Mouse (Mus musculus) thymus, adult 2 months (tissue): Measurements from ENCODE around the gene Shisa9.

Source experiments
- CTCF ChIP-seq: fragments of 200-500 bp; IDR thresholded peaks from 2 replicates; pipeline ENCODE4 v1.5.1; 2012; ENCODE audit warnings: mild to moderate bottlenecking, control low read depth, low read length, moderate library complexity, borderline replicate concordance; ENCODE audit not compliant: control insufficient read depth, poor library complexity, insufficient read depth; ENCODE audit errors: extremely low read depth
- POLR2A ChIP-seq: fragments of 200-500 bp; IDR thresholded peaks from 2 replicates; pipeline ENCODE4 v1.6.1; 2012; ENCODE audit warnings: mild to moderate bottlenecking, low read length, control low read depth, moderate library complexity; ENCODE audit not compliant: control insufficient read depth, poor library complexity, insufficient read depth; ENCODE audit errors: extremely low read depth

DNA sequence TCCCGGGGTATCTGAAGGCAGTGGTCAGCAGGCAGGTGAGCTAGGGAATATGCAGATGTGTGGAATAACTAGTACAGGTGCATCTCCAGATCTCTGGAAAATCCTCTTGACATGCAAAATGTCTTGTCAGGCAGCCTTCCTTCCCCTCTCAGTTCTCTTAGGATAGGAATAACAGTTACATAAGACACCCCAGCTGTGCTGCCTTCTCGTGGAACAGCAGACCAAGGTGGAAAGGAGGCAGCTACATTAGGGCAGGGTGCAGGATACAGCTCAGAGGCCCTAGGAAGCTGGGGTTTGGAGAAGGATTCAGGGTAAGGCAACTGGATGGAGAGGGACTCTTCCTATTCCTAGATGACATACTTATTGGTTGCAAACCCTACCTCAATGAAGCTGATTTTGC lies 111.5 kb downstream of the Shisa9 start:
- TF ChIP-seq CTCF (no peak), POLR2A (no peak)
